Mouse (Mus musculus): ENCODE measurements around the gene Accsl. TPM values are rescaled to one million over a fixed set of nuclear protein-coding genes. Genes with fewer than 3 reads are reported as not detected.

Accsl gene
- polyA plus RNA-seq, 1 experiment: 1.3 TPM

DNA sequence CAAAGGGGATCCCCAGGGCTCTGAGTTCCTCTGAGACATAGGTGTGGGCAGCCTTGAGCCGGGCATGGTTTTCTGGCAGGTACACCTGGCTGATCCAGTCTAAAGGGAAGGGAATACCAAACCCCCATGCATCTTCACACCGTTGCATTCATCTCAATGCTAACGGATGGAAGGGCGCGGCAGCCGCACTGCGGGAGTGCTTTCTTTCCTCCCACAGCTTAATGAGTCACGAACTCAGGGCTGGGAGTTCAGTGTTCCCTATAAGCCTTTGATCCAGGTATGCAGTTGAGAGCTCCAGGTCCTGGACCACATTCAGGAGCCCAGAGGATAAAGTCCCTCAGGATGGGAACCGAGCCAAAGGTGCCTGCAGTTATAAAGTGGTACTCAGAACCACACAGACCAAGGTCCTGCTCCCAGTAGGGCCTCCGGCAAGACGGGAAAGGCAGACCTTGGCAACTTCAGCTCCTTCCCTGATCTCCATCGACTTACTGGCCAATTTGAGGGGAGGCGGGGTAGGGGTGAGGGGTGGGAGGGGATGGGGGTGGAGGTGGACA, 32.6 kb downstream of the Accsl start:
- Histone ChIP-seq H3K9me3 (replicated peaks; ENCODE audit: control insufficient read depth, insufficient read depth, low read length, poor library complexity, severe bottlenecking) (peaks cover 10% of the 10 kb centered on the region; the same call in 1 of the 2 replicates), H3K36me3 (ENCODE audit: control insufficient read depth, insufficient read depth, low read length, poor library complexity, severe bottlenecking) (no peaks in the 10 kb centered on the region), H3K27me3 (ENCODE audit: control insufficient read depth, insufficient read depth, low read length, poor library complexity, severe bottlenecking) (no peaks in the 10 kb centered on the region), H3K9ac (ENCODE audit: low read depth, poor library complexity, severe bottlenecking) (no peak overlapping the region), H3K4me3 (ENCODE audit: low read depth, low read length) (no peak overlapping the region), H3K4me1 (ENCODE audit: control insufficient read depth, insufficient read depth, low read length) (no peaks in the 10 kb centered on the region), H3K27ac (ENCODE audit: insufficient read depth, low read length) (no peak overlapping the region)
- no peak for TF ChIP-seq CTCF (IDR thresholded peaks at IDR 0.05; ENCODE audit: low read depth, low read length)
- TF ChIP-seq EP300 (IDR thresholded peaks at IDR 0.05; ENCODE audit: insufficient read depth, low read depth, low read length): peak; percentile 58; the same call in 1 of the 2 replicates

DNA sequence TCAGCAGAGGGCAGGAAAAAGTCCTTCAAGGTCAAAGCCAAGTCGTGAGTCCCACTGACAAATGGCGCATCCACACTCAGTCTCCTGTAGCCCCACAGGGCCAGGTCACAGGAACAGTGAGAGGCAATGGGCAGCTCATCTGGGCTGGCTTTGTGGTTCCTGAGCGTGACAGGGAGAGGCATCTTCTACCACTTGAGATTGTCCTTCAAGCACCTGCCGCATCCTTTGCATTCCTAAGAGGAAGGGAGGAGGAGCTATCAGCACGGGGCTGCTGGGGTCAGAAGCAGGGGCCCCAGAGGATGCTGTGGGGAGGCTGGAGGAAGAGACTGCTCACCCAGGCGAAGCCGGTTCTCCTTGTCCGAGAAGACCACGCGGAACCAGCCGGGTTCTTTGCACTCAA, 33.4 kb downstream of the Accsl start:
- Histone ChIP-seq H3K9me3 (replicated peaks; ENCODE audit: control insufficient read depth, insufficient read depth, low read length, poor library complexity, severe bottlenecking) (peaks cover 10% of the 10 kb centered on the region; the same call in 1 of the 2 replicates), H3K4me3 (ENCODE audit: low read depth, low read length) (no peak overlapping the region), H3K4me1 (ENCODE audit: control insufficient read depth, insufficient read depth, low read length) (no peaks in the 10 kb centered on the region), H3K27me3 (ENCODE audit: control insufficient read depth, insufficient read depth, low read length, poor library complexity, severe bottlenecking) (no peaks in the 10 kb centered on the region), H3K27ac (ENCODE audit: insufficient read depth, low read length) (no peak overlapping the region), H3K9ac (ENCODE audit: low read depth, poor library complexity, severe bottlenecking) (no peak overlapping the region), H3K36me3 (ENCODE audit: control insufficient read depth, insufficient read depth, low read length, poor library complexity, severe bottlenecking) (no peaks in the 10 kb centered on the region)
- no peak for TF ChIP-seq POLR2A (IDR thresholded peaks at IDR 0.05; ENCODE audit: insufficient read depth, low read length)
- no peak for TF ChIP-seq CTCF (IDR thresholded peaks at IDR 0.05; ENCODE audit: low read depth, low read length)
- TF ChIP-seq EP300 (IDR thresholded peaks at IDR 0.05; ENCODE audit: insufficient read depth, low read depth, low read length): no peak

DNA sequence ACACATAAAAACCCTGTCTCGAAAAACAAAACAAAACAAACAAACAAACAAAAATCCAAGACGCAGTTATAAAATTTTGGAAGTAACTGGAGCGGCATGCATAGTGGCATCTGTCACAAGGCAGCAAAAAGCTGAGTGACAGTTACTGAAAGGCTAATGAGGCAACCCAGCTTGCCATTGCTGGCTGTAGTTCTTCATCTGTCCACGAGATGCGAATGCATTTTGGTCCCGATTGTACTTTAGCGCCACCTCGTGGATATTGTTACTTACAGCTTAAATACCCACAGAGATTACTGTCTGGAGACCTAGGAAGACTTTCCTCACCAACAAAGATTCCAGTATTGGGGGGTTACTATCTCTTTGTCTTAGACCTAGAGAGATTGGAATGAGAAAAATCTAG, 45.4 kb downstream of the Accsl start:
- Histone ChIP-seq H3K9ac (ENCODE audit: low read depth, poor library complexity, severe bottlenecking) (no peak overlapping the region), H3K9me3 (replicated peaks; ENCODE audit: control insufficient read depth, insufficient read depth, low read length, poor library complexity, severe bottlenecking) (peaks cover 7% of the 10 kb centered on the region; the same call in 1 of the 2 replicates), H3K27ac (ENCODE audit: insufficient read depth, low read length) (no peak overlapping the region), H3K36me3 (ENCODE audit: control insufficient read depth, insufficient read depth, low read length, poor library complexity, severe bottlenecking) (no peaks in the 10 kb centered on the region), H3K4me3 (ENCODE audit: low read depth, low read length) (no peak overlapping the region), H3K4me1 (ENCODE audit: control insufficient read depth, insufficient read depth, low read length) (no peaks in the 10 kb centered on the region), H3K27me3 (ENCODE audit: control insufficient read depth, insufficient read depth, low read length, poor library complexity, severe bottlenecking) (no peaks in the 10 kb centered on the region)
- TF ChIP-seq EP300 (IDR thresholded peaks at IDR 0.05; ENCODE audit: insufficient read depth, low read depth, low read length) (no peak), CTCF (IDR thresholded peaks at IDR 0.05; ENCODE audit: low read depth, low read length) (peak; percentile 57)

GRCm38 (mm10) chr2:93822045-93822749, 46.8 kb downstream of the Accsl start, which contains the start of gene Ext2:
Gene Ext2 (minus strand): TSS chr2:93822568.
- H3K4me1 ChIP-seq (ENCODE audit: control insufficient read depth, insufficient read depth, low read length): no peaks in the 10 kb centered on the region
- peak within 1 kb of the TSS; percentile 81 for H3K4me3 ChIP-seq (ENCODE audit: low read depth, low read length)
- no peak within 1 kb of the TSS for H3K27ac ChIP-seq (ENCODE audit: insufficient read depth, low read length)
- peak within 1 kb of the TSS; percentile 71 for H3K9ac ChIP-seq (ENCODE audit: low read depth, poor library complexity, severe bottlenecking)
- TF ChIP-seq EP300 (IDR thresholded peaks at IDR 0.05; ENCODE audit: insufficient read depth, low read depth, low read length): no peak
- TF ChIP-seq POLR2A (IDR thresholded peaks at IDR 0.05; ENCODE audit: insufficient read depth, low read length): no peak
- peak; percentile 92 for TF ChIP-seq CTCF (IDR thresholded peaks at IDR 0.05; ENCODE audit: low read depth, low read length)
- H3K36me3 ChIP-seq (ENCODE audit: control insufficient read depth, insufficient read depth, low read length, poor library complexity, severe bottlenecking): no peaks in the 10 kb centered on the region
- peaks cover 7% of the 10 kb centered on the region; the same call in 1 of the 2 replicates for H3K9me3 ChIP-seq (replicated peaks; ENCODE audit: control insufficient read depth, insufficient read depth, low read length, poor library complexity, severe bottlenecking)
- H3K27me3 ChIP-seq (ENCODE audit: control insufficient read depth, insufficient read depth, low read length, poor library complexity, severe bottlenecking): no peaks in the 10 kb centered on the region

DNA sequence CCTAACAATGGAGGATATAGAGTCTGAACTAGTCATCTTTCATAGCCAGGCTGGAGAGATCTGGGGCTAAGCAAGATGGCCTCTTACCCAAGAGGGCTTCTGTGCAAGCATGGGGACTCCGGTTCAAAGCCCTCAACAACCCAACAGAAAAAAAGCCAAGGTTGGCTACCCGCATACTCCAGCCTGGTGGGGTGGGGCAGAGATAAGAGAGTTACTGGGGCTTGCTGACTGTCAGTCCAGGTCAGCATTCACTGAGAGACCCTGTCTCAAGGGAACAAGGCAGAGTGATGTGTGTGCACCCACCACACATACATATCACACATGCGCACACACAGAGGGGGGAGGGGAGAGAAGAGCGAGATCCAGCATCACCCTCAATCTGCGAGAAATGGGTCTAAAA, 51.2 kb downstream of the Accsl start:
- no peak overlapping the region for H3K27ac ChIP-seq (ENCODE audit: insufficient read depth, low read length)
- no peak overlapping the region for H3K4me3 ChIP-seq (ENCODE audit: low read depth, low read length)
- no peak overlapping the region for H3K9ac ChIP-seq (ENCODE audit: low read depth, poor library complexity, severe bottlenecking)
- H3K4me1 ChIP-seq (ENCODE audit: control insufficient read depth, insufficient read depth, low read length): no peaks in the 10 kb centered on the region
- no peak for TF ChIP-seq CTCF (IDR thresholded peaks at IDR 0.05; ENCODE audit: low read depth, low read length)
- TF ChIP-seq EP300 (IDR thresholded peaks at IDR 0.05; ENCODE audit: insufficient read depth, low read depth, low read length): no peak
- no peak for TF ChIP-seq POLR2A (IDR thresholded peaks at IDR 0.05; ENCODE audit: insufficient read depth, low read length)
- no peaks in the 10 kb centered on the region for H3K9me3 ChIP-seq (replicated peaks; ENCODE audit: control insufficient read depth, insufficient read depth, low read length, poor library complexity, severe bottlenecking)
- H3K36me3 ChIP-seq (ENCODE audit: control insufficient read depth, insufficient read depth, low read length, poor library complexity, severe bottlenecking): no peaks in the 10 kb centered on the region
- no peaks in the 10 kb centered on the region for H3K27me3 ChIP-seq (ENCODE audit: control insufficient read depth, insufficient read depth, low read length, poor library complexity, severe bottlenecking)

- no peak for TF ChIP-seq EP300 (IDR thresholded peaks at IDR 0.05; ENCODE audit: insufficient read depth, low read depth, low read length)
- no peak for TF ChIP-seq POLR2A (IDR thresholded peaks at IDR 0.05; ENCODE audit: insufficient read depth, low read length)
- TF ChIP-seq CTCF (IDR thresholded peaks at IDR 0.05; ENCODE audit: low read depth, low read length): peak; percentile 61
- Histone ChIP-seq H3K9me3 (replicated peaks; ENCODE audit: control insufficient read depth, insufficient read depth, low read length, poor library complexity, severe bottlenecking) (no peaks in the 10 kb centered on the region), H3K9ac (ENCODE audit: low read depth, poor library complexity, severe bottlenecking) (no peak overlapping the region), H3K27me3 (ENCODE audit: control insufficient read depth, insufficient read depth, low read length, poor library complexity, severe bottlenecking) (no peaks in the 10 kb centered on the region), H3K36me3 (ENCODE audit: control insufficient read depth, insufficient read depth, low read length, poor library complexity, severe bottlenecking) (no peaks in the 10 kb centered on the region), H3K27ac (ENCODE audit: insufficient read depth, low read length) (no peak overlapping the region), H3K4me1 (ENCODE audit: control insufficient read depth, insufficient read depth, low read length) (no peaks in the 10 kb centered on the region), H3K4me3 (ENCODE audit: low read depth, low read length) (no peak overlapping the region)
These were observed 55.6 kb downstream of the Accsl start for GRCm38 (mm10) chr2:93813343-93813742.

All from ES-Bruce4 (cell line).